Mouse (Mus musculus) hindbrain, embryonic 13.5 days (tissue): ENCODE measurements around the gene Cbr1. TPM values are rescaled to one million over a fixed set of nuclear protein-coding genes. Genes with fewer than 3 reads are reported as not detected.

Experiments used
- ATAC-seq: fragments of 200-750 bp; cut with Nextera tagmentation; 2 replicates; pipeline ENCODE4 v1.8.0; 2017; ENCODE audit warnings: moderate TSS enrichment; ENCODE audit not compliant: low FRiP score
- H3K27ac ChIP-seq: fragments of 300-500 bp; sonication (generic); 2 replicates; pipeline ENCODE4 v1.5.1; 2015; ENCODE audit warnings: inconsistent platforms, mild to moderate bottlenecking, moderate library complexity
- H3K27me3 ChIP-seq: fragments of 300-500 bp; sonication (generic); 2 replicates; pipeline ENCODE4 v1.6.1; 2015; ENCODE audit warnings: mild to moderate bottlenecking, inconsistent platforms
- H3K36me3 ChIP-seq: fragments of 300-500 bp; sonication (generic); 2 replicates; pipeline ENCODE4 v1.6.1; 2015; ENCODE audit warnings: mild to moderate bottlenecking, inconsistent platforms
- H3K4me1 ChIP-seq: fragments of 300-500 bp; sonication (generic); replicated peaks from 2 replicates; pipeline ENCODE4 v1.6.1; 2015; ENCODE audit warnings: inconsistent platforms
- H3K4me2 ChIP-seq: fragments of 300-500 bp; sonication (generic); 2 replicates; pipeline ENCODE4 v1.6.1; 2015; ENCODE audit warnings: inconsistent platforms, mild to moderate bottlenecking, moderate library complexity
- H3K4me3 ChIP-seq: fragments of 300-500 bp; sonication (generic); 2 replicates; pipeline ENCODE4 v1.5.1; 2015; ENCODE audit warnings: mild to moderate bottlenecking, inconsistent platforms
- H3K9ac ChIP-seq: fragments of 300-500 bp; sonication (generic); 2 replicates; pipeline ENCODE4 v1.6.1; 2015; ENCODE audit warnings: mild to moderate bottlenecking, inconsistent platforms
- H3K9me3 ChIP-seq: fragments of 300-500 bp; sonication (generic); 2 replicates; pipeline ENCODE4 v1.6.1; 2016; ENCODE audit warnings: inconsistent platforms
- WGBS: fragments of 180-500 bp; shearing (Covaris S2); methylation state at CpG from one replicate; pipeline ENCODE4 v1.1.7; 2015; 5-methylcytosine and 5-hydroxymethylcytosine counted together
- polyA plus RNA-seq: library from polyadenylated mRNA; unstranded; fragments of >200 nt; fragmentation: Nextera tagmentation; extraction: Ambion mirVana; gene quantifications from 2 replicates; pipeline ENCODE4 v1.2.1, GENCODE M21; 2015

The Cbr1 gene
- polyA plus RNA-seq, 1 experiment from 2014 or later = 162 TPM

DNA sequence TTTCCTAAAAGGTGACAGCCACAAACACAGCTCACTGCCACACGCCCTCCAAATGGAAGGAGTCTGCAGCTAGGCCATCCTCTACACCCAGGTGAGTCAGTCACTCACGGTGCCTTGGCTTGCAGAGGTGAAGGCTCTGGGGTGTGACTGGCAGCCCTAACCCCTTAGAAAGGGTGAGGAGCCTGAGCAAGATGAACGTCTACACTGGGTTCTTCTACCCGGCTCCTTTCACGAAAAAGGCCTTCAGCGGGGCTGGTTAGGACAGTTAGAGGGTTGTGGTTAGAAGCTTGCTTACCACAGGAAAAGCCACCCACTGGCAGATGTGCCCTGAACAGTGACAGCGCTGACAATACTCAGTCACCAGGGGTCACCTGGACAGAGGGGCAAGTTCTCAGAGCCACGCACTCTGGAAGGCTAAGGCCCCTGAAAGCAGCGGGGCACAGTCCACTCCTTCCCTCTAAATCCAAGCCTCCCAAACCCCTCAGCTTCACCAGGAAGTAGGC, 19.9 kb upstream of the Cbr1 start:
- no peak overlapping the region for H3K27ac ChIP-seq
- no peaks in the 10 kb centered on the region for H3K9me3 ChIP-seq
- H3K4me3 ChIP-seq = no peak overlapping the region
- no peaks in the 10 kb centered on the region for H3K27me3 ChIP-seq
- H3K4me2 ChIP-seq = no peak overlapping the region
- ATAC-seq = no peak
- peaks cover 63% of the 10 kb centered on the region for H3K36me3 ChIP-seq
- WGBS = 88% methylated on average over 9 of the region's 9 CpGs
- H3K4me1 ChIP-seq = 0 out of 2 replicates have a peak, but pooled peaks cover 6% of the 10 kb centered on the region
- H3K9ac ChIP-seq = no peak overlapping the region

DNA sequence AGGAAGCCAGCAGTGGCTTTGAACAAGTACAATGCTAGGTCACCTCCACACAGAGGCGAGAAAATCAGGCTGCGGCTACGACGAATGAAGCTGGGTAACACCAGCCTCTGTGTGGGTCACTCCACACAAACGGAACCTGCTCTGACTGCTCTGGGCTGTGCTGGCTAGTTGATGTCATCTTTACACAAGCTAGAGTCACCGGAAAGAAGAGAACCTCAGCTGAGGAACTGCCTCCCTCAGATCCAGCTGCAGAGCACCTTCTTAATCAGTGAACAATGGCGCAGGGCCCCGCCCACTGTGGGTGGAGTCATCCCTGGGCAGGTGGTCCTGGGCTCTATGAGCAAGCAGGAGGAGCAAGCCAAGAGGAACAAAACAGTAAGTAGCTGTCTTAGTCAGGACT, 19.3 kb upstream of the Cbr1 start:
- Histone ChIP-seq H3K9me3 (no peaks in the 10 kb centered on the region), H3K4me2 (no peak overlapping the region), H3K27ac (no peak overlapping the region), H3K36me3 (peaks cover 69% of the 10 kb centered on the region), H3K4me1 (0 out of 2 replicates have a peak, but pooled peaks cover 6% of the 10 kb centered on the region), H3K9ac (no peak overlapping the region), H3K27me3 (no peaks in the 10 kb centered on the region), H3K4me3 (no peak overlapping the region)
- ATAC-seq = no peak
- WGBS = 68% methylated on average over 8 of the region's 8 CpGs

DNA sequence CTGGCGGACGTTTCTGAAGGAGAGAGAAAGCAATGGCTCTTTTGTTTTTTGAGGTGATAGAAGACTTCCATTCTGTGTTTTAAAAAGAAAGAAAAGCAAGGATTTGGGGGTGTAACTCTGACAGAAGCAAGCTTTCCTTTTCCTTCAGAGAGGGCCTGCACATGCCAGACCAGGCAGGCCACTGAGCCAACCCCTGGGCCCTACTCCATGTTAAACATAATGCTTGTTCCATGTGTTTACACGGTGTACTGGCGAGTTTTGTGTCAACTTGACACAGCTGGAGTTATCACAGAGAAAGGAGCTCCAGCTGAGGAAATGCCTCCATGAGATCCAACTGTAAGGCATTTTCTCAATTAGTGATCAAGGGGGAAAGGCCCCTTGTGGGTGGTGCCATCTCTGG, 17.4 kb upstream of the Cbr1 start:
- Histone ChIP-seq H3K27ac (no peak overlapping the region), H3K36me3 (peaks cover 77% of the 10 kb centered on the region), H3K4me3 (no peak overlapping the region), H3K4me2 (no peak overlapping the region), H3K9ac (no peak overlapping the region), H3K9me3 (no peaks in the 10 kb centered on the region), H3K27me3 (no peaks in the 10 kb centered on the region), H3K4me1 (0 out of 2 replicates have a peak, but pooled peaks cover 6% of the 10 kb centered on the region)
- ATAC-seq = no peak
- 58% methylated on average over 4 of the region's 4 CpGs for WGBS

DNA sequence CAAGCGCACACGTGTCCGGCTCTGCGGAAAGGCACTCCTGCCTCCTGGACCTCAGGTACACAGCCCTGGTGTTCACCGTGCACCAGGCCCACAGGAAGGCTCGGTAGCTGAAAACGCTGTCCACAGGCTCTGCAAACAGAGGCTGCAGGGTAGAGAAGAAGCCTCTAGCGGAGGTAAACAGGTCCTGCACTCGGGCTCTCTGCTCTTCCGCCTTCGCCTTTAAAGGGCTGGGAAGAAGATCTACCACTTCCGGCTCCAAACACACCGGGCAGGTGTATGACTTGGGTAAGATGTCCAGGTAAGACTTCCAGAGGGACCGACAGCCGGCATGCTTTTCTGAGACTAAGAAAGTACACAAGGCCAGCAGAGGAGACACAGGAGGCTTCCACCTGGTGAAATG, 14.7 kb upstream of the Cbr1 start:
- H3K27ac ChIP-seq = no peak overlapping the region
- no peaks in the 10 kb centered on the region for H3K27me3 ChIP-seq
- no peaks in the 10 kb centered on the region for H3K9me3 ChIP-seq
- H3K9ac ChIP-seq = no peak overlapping the region
- WGBS = 95% methylated on average over 15 of the region's 15 CpGs
- no peak overlapping the region for H3K4me3 ChIP-seq
- H3K4me2 ChIP-seq = no peak overlapping the region
- H3K4me1 ChIP-seq = 0 out of 2 replicates have a peak, but pooled peaks cover 6% of the 10 kb centered on the region
- ATAC-seq = no peak
- H3K36me3 ChIP-seq = peaks cover 69% of the 10 kb centered on the region

DNA sequence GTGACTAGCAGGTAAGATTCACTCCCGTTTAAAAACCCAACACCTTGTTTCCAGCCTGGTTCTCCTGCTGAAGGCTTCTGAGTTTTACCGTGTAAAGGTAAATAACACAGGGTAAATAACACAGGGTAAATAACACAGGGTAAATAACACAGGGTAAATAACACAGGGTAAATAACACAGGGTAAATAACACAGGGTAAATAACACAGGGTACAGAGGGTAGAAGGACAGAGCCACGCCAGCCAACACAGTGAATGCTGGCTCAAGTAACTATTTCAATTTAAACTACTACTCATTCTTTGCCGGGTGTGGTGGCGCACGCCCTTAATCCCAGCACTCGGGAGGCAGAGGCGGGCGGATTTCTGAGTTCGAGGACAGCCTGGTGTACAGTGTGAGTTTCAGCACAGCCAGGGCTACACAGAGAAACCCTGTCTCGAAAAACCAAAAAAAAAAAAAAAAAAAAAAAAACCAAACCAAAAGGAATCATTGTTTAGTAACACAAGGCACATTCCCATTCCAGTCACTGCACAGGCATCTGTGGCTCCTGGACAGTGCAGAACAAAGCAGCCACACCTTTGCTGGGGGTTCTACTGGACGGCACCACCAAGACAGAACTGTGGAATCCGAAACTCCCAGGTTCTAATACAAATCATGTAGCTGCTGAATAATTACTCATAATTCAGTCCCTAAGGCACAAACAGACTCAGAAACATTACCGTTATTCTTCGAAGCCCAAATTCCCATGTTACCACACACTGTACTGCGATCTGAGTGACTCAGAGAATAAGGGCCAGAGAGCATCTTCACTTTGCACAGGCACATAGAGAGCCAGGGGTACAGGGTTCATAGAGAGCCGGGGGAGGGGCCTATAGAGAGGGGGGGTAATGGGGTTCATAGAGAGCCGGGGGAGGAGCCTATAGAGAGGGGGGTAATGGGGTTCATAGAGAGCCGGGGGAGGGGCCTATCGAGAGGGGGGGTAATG, 13.9 kb upstream of the Cbr1 start:
- H3K4me3 ChIP-seq = no peak overlapping the region
- peaks cover 70% of the 10 kb centered on the region for H3K36me3 ChIP-seq
- H3K4me1 ChIP-seq = 0 out of 2 replicates have a peak, but pooled peaks cover 6% of the 10 kb centered on the region
- no peaks in the 10 kb centered on the region for H3K9me3 ChIP-seq
- ATAC-seq = no peak
- H3K27ac ChIP-seq = no peak overlapping the region
- no peak overlapping the region for H3K9ac ChIP-seq
- WGBS = 94% methylated on average over 18 of the region's 20 CpGs
- H3K4me2 ChIP-seq = no peak overlapping the region
- no peaks in the 10 kb centered on the region for H3K27me3 ChIP-seq

DNA sequence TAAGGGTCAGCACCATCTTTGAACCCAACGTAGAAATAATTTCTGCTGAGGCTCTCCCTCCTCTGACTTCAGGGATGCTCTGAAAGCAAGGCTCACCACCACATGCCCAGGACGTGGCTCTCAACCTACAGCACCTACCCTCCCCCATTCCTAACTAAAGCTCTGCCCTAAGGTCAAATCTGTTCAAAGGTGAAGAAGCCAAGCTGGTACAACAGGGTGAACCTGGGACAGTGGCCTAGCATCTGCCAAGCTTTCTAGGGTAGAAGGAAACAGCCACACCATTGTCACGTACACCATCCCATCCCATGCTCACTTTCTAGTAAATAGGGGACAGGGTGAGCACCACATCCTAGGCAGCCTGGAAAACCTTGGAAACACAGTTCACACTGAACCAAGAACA, 12.9 kb upstream of the Cbr1 start:
- H3K27me3 ChIP-seq = no peaks in the 10 kb centered on the region
- no peak overlapping the region for H3K4me3 ChIP-seq
- no peak overlapping the region for H3K9ac ChIP-seq
- 0 out of 2 replicates have a peak, but pooled peaks cover 6% of the 10 kb centered on the region for H3K4me1 ChIP-seq
- H3K4me2 ChIP-seq = no peak overlapping the region
- peaks cover 72% of the 10 kb centered on the region for H3K36me3 ChIP-seq
- no peak for ATAC-seq
- no peak overlapping the region for H3K27ac ChIP-seq
- 93% methylated on average over 3 of the region's 3 CpGs for WGBS
- no peaks in the 10 kb centered on the region for H3K9me3 ChIP-seq

DNA sequence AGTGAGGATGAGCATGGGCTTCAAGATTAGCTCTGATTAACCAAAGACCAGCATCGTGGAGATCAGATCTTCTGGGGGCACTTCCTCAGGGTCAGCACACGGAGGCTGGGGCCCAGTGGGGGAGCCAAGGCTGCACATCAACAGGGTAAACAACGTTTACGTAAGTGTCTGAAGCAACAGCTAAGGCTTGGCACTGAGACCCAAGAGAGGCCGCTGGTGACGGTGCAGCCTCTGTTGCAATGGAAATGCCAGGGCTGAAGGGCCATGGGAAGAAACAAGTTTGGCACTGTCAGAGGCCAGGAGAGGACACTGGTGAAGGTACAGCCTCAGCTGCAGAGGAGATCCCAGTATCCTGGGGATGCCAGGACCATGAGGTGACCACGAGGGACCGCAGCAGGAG, 12.2 kb upstream of the Cbr1 start:
- no peaks in the 10 kb centered on the region for H3K27me3 ChIP-seq
- H3K4me1 ChIP-seq = no peaks in the 10 kb centered on the region
- H3K27ac ChIP-seq = no peak overlapping the region
- H3K4me2 ChIP-seq = no peak overlapping the region
- WGBS = 96% methylated on average over 8 of the region's 8 CpGs
- no peak overlapping the region for H3K4me3 ChIP-seq
- H3K36me3 ChIP-seq = peaks cover 73% of the 10 kb centered on the region
- H3K9ac ChIP-seq = no peak overlapping the region
- ATAC-seq = no peak
- no peaks in the 10 kb centered on the region for H3K9me3 ChIP-seq

DNA sequence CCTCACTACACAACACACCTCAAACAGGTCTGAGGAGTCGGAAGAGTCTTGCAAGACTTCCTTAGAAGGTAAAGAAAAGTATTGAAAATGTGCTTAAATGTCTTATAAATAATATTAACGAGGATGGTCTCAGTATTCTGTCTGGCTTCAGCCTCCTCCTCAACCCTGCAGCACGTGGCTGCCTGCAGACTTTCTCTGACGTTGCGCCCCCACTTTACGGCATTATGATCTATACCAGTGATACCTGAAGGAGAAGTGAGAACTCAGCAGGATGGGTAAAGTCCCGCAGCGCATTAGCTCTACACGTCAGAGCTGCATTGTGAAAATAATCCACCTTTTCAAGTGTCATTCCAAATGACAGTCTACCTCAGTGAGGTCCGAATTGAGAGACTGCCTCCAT, 11.2 kb upstream of the Cbr1 start:
- Histone ChIP-seq H3K4me3 (no peak overlapping the region), H3K36me3 (peaks cover 75% of the 10 kb centered on the region), H3K9me3 (no peaks in the 10 kb centered on the region), H3K27ac (no peak overlapping the region), H3K9ac (no peak overlapping the region), H3K27me3 (no peaks in the 10 kb centered on the region), H3K4me2 (no peak overlapping the region), H3K4me1 (no peaks in the 10 kb centered on the region)
- no peak for ATAC-seq
- 91% methylated on average over 10 of the region's 10 CpGs for WGBS

DNA sequence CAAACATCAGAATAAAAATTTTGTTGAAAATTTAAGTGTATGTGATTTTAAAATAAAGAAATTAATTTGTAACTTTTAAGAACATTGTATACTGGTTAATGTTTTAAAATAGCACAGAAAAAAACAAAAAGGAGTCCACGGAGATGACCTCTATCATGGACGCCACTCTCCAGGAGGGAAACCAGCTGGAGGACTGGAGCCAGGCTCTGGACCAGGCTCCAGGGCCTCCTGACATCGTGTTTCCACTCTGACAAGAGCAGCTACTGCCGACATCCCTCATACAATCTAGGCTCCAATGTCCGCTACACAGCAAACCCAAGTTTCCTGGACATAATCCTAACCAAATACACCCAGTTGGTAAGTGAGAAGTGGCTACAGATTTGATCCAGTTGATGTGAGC, 9.9 kb upstream of the Cbr1 start:
- WGBS = 88% methylated on average over 5 of the region's 5 CpGs
- H3K36me3 ChIP-seq = peaks cover 62% of the 10 kb centered on the region
- H3K4me3 ChIP-seq = no peak overlapping the region

DNA sequence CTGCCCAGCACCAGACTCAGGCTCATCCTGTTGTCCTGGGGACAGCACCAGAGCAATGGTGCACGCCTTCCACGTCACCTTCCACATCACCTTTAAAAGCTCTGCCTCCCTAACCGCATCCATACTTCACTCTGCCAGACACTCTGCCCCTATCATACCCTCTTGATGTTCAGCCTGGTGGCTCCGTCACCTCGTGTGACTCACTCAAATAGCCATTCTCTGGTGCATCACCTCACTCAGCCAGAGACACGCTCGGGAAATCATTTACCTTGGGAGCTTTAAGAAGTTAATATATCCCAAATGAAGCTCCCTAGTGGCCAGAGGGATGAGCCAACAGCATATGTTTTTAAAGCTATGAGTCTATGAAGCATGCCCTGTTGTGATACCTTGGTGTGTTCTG, 8.8 kb upstream of the Cbr1 start:
- Histone ChIP-seq H3K4me1 (no peaks in the 10 kb centered on the region), H3K9me3 (no peaks in the 10 kb centered on the region), H3K4me3 (no peak overlapping the region), H3K4me2 (no peak overlapping the region), H3K27me3 (no peaks in the 10 kb centered on the region), H3K9ac (no peak overlapping the region), H3K27ac (no peak overlapping the region), H3K36me3 (peaks cover 56% of the 10 kb centered on the region)
- WGBS = 95% methylated on average over 7 of the region's 7 CpGs
- no peak for ATAC-seq

More for the DNA sequence above, 9.9 kb upstream of the Cbr1 start:
- Histone ChIP-seq H3K9me3 (no peaks in the 10 kb centered on the region), H3K4me2 (no peak overlapping the region), H3K4me1 (no peaks in the 10 kb centered on the region), H3K9ac (no peak overlapping the region), H3K27me3 (no peaks in the 10 kb centered on the region), H3K27ac (no peak overlapping the region)
- no peak for ATAC-seq

DNA sequence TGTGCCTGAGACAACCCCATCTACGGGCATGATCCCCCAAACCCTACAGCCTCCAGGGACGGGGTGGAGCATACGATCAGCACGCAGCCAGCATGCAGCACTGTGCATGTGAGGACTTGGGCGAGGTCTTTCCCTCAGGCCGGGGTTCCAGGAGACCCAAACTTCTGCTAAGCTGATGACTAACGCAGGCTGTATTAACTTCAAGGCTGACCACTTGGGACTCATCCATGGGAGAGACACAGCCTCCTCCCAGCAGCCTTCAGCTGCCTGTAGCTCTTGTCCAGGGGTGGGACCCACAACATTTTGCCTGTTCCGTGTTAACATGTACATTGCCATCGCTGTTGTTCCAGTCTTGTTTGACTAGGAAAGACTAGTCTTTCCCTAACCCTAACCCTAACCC, 8.1 kb upstream of the Cbr1 start:
- Histone ChIP-seq H3K9ac (no peak overlapping the region), H3K36me3 (peaks cover 55% of the 10 kb centered on the region), H3K4me3 (no peak overlapping the region), H3K27me3 (no peaks in the 10 kb centered on the region), H3K9me3 (no peaks in the 10 kb centered on the region), H3K27ac (no peak overlapping the region), H3K4me2 (no peak overlapping the region), H3K4me1 (no peaks in the 10 kb centered on the region)
- ATAC-seq = no peak
- 91% methylated on average over 9 of the region's 9 CpGs for WGBS

DNA sequence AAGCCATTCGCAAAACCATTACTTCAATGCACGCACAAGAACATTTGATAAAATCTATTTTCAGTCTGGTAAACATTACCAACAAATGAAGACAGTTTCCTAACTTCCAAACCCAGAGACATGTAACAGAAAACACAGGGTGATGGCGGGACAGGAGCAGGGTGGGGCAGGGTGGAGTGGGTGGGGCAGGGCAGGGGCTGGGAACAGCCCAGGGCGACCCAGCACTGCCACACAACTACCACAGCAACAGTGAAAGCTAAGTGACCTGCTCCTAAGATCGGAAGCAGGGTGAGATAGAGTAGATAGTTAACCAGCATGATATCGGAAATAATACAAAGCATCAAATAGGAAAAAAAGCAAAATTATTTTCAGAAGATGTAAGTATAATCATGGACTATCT, 6.2 kb upstream of the Cbr1 start:
- no peak overlapping the region for H3K27ac ChIP-seq
- peaks cover 7% of the 10 kb centered on the region for H3K4me1 ChIP-seq
- H3K36me3 ChIP-seq = peaks cover 41% of the 10 kb centered on the region
- no peaks in the 10 kb centered on the region for H3K9me3 ChIP-seq
- no peak overlapping the region for H3K9ac ChIP-seq
- 92% methylated on average over 6 of the region's 6 CpGs for WGBS
- no peak overlapping the region for H3K4me2 ChIP-seq
- no peak for ATAC-seq
- no peak overlapping the region for H3K4me3 ChIP-seq
- no peaks in the 10 kb centered on the region for H3K27me3 ChIP-seq
